9 mouse cellular contexts compared by ENCODE assay signal in genomic region chr15:94601339-94601738, GRCm38 (mm10). TPM values are rescaled to one million over a fixed set of nuclear protein-coding genes. Genes with fewer than 3 reads are reported as not detected.
DNase-seq lines count a peak whose midpoint lies in the region; ATAC-seq and TF ChIP-seq lines count a peak whose summit lies in the region.
"Had no signal": no experiment of that assay in that cellular context is flagged by ENCODE, and none has a peak within 500 bp of the region (broad histone marks: within the 10 kb centered on the region; RNA-seq: fewer than 3 reads in every experiment).

No protein-coding gene starts in this region.

- H3K4me3 ChIP-seq in left cerebral cortex, adult 2 months, result no peak overlapping the region
- no peak overlapping the region for H3K4me3 ChIP-seq in E14TG2a.4 (replicated peaks; ENCODE audit: low read length)
- H3K4me3 ChIP-seq in embryonic facial prominence, embryonic 11.5 days (ENCODE audit: low read depth, low read length), result no peak overlapping the region

- H3K4me1 ChIP-seq in E14TG2a.4 (replicated peaks; ENCODE audit: low read depth, low read length), result peaks cover 46% of the 10 kb centered on the region
- no peaks in the 10 kb centered on the region for H3K4me1 ChIP-seq in embryonic facial prominence, embryonic 11.5 days (ENCODE audit: control insufficient read depth, insufficient read depth, low read length)

- H3K36me3 ChIP-seq in E14TG2a.4 (ENCODE audit: insufficient read depth, low read length), result no peaks in the 10 kb centered on the region
- no peaks in the 10 kb centered on the region for H3K36me3 ChIP-seq in embryonic facial prominence, embryonic 11.5 days (replicated peaks; ENCODE audit: control insufficient read depth, insufficient read depth, low read depth, low read length)

- H3K27ac ChIP-seq in left cerebral cortex, adult 2 months, result no peak overlapping the region
- H3K27ac ChIP-seq in embryonic facial prominence, embryonic 11.5 days (replicated peaks; ENCODE audit: low read depth, low read length), result no peak overlapping the region
- H3K27ac ChIP-seq: macrophage had no signal

- no peak overlapping the region for H3K4me2 ChIP-seq in embryonic facial prominence, embryonic 11.5 days (ENCODE audit: low read depth, low read length)

- no peaks in the 10 kb centered on the region for H3K9me3 ChIP-seq in E14TG2a.4 (ENCODE audit: low read length)
- H3K9me3 ChIP-seq in embryonic facial prominence, embryonic 11.5 days (replicated peaks; ENCODE audit: control insufficient read depth, low read length), result no peaks in the 10 kb centered on the region

- no peak overlapping the region for H3K9ac ChIP-seq in embryonic facial prominence, embryonic 11.5 days (replicated peaks; ENCODE audit: low read length)

- no peak for ATAC-seq in embryonic facial prominence, embryonic 11.5 days (replicated peaks; ENCODE audit: insufficient number of reproducible peaks, low FRiP score, low TSS enrichment, low read depth)

- peaks cover 6% of the 10 kb centered on the region for H3K27me3 ChIP-seq in E14TG2a.4 (ENCODE audit: insufficient read depth, low read length)
- no peaks in the 10 kb centered on the region for H3K27me3 ChIP-seq in embryonic facial prominence, embryonic 11.5 days (ENCODE audit: control insufficient read depth, insufficient read depth, low read length)

- peak; percentile 20 to 33 for DNase-seq in left cerebral cortex, adult 2 months (ENCODE audit: extremely low spot score in 1 of 2, low spot score in 2 of 2)
- DNase-seq in left cerebral cortex, postnatal 36 days (ENCODE audit: low spot score in 2 of 2), result no peak
- peak; percentile 39 to 61 for DNase-seq in adrenal gland, adult 18-20 months (ENCODE audit: low spot score in 2 of 2)
- DNase-seq in embryonic facial prominence, embryonic 11.5 days (ENCODE audit: low spot score), result peak; percentile 60
- peak; percentile 81 for DNase-seq in kidney, postnatal 10 days
- DNase-seq in natural killer cell, adult 2 months (ENCODE audit: low spot score in 2 of 2), result peak; percentile 13 to 46
- DNase-seq in layer of hippocampus, adult 8-10 months (ENCODE audit: low spot score in 2 of 2), result no peak

- TF ChIP-seq CTCF in left cerebral cortex, adult 2 months (IDR thresholded peaks at IDR 0.05), result peak; percentile 55
- TF ChIP-seq CTCF in E14TG2a.4 (conservative IDR thresholded peaks at IDR 0.05; ENCODE audit: low read length), result peak; percentile 48; the same call in 1 of the 2 replicates

- intact Hi-C loops in left cerebral cortex, adult 2 months (cut with DNase I), result loop anchor here (1.0 kb wide), 1 partner anchor 43 kb away; no protein-coding TSS in a partner anchor
- intact Hi-C loops in left cerebral cortex, postnatal 36 days (cut with DNase I), result loop anchor here (5.0 kb wide), 1 partner anchor 44 kb away; no protein-coding TSS in a partner anchor

- 16% methylated on average over 3 of the region's 3 CpGs for WGBS in embryonic facial prominence, embryonic 11.5 days

RNA-seq across cellular contexts. Expression of gene Twf1, which starts 11.7 kb away (rescaled TPM):
- total RNA-seq in left cerebral cortex, adult 2 months (2021), result 10 to 100 TPM; 39.2 to 46.4 TPM
- 10 to 100 TPM; 37.3 to 39.8 TPM for total RNA-seq in left cerebral cortex, postnatal 36 days (2021)
- 10 to 100 TPM; 81.2 to 87.1 TPM for total RNA-seq in adrenal gland, adult 18-20 months (2021)
- polyA plus RNA-seq in embryonic facial prominence, embryonic 11.5 days (2014; fragmentation: Nextera tagmentation; extraction: Ambion mirVana), result 79.8 and 80.3 TPM in 2 replicates
- total RNA-seq in layer of hippocampus, adult 8-10 months (2022), result 10 to 100 TPM; 45.4 to 55.3 (median 50.7) TPM

RNA-seq across cellular contexts. Expression of gene Tmem117, which starts 27.7 kb away (rescaled TPM):
- 1 to 10 TPM; 6.1 to 6.5 TPM for total RNA-seq in left cerebral cortex, adult 2 months (2021)
- total RNA-seq in left cerebral cortex, postnatal 36 days (2021), result 1 to 10 TPM; 8.0 to 8.4 TPM
- 1 to 10 TPM; 3.1 to 3.3 TPM for total RNA-seq in adrenal gland, adult 18-20 months (2021)
- polyA plus RNA-seq in embryonic facial prominence, embryonic 11.5 days (2014; fragmentation: Nextera tagmentation; extraction: Ambion mirVana), result 1.5 and 1.9 TPM in 2 replicates
- total RNA-seq in layer of hippocampus, adult 8-10 months (2022), result 1 to 10 TPM; 7.0 to 9.8 (median 7.7) TPM

RNA-seq across cellular contexts. Expression of gene Irak4, which starts 57.9 kb away (rescaled TPM):
- total RNA-seq in left cerebral cortex, adult 2 months (2021), result 1 to 10 TPM; 1.5 to 1.6 TPM
- 1 to 10 TPM; 1.7 to 2.0 TPM for total RNA-seq in left cerebral cortex, postnatal 36 days (2021)
- total RNA-seq in adrenal gland, adult 18-20 months (2021), result 10 to 100 TPM in 1 of 2 experiments, 1 to 10 TPM in 1; 9.8 to 11.1 TPM
- polyA plus RNA-seq in embryonic facial prominence, embryonic 11.5 days (2014; fragmentation: Nextera tagmentation; extraction: Ambion mirVana), result 2.1 and 2.9 TPM in 2 replicates
- total RNA-seq in layer of hippocampus, adult 8-10 months (2022), result 1 to 10 TPM; 1.7 to 5.0 (median 3.3) TPM

RNA-seq across cellular contexts. Expression of gene Pus7l, which starts 58.0 kb away (rescaled TPM):
- total RNA-seq in left cerebral cortex, adult 2 months (2021), result 1 to 10 TPM; 3.0 to 3.1 TPM
- total RNA-seq in left cerebral cortex, postnatal 36 days (2021), result 1 to 10 TPM; 4.0 to 4.4 TPM
- 1 to 10 TPM; 3.4 to 3.6 TPM for total RNA-seq in adrenal gland, adult 18-20 months (2021)
- polyA plus RNA-seq in embryonic facial prominence, embryonic 11.5 days (2014; fragmentation: Nextera tagmentation; extraction: Ambion mirVana), result 11.5 and 12.0 TPM in 2 replicates
- 1 to 10 TPM; 2.6 to 3.6 (median 3.2) TPM for total RNA-seq in layer of hippocampus, adult 8-10 months (2022)

Comparison
In these comparisons a context has a peak if more than half of its experiments do, and no peak if none do; other contexts are left out.
1. DNase-seq: peak in left cerebral cortex, adult 2 months (2 of 2), adrenal gland, adult 18-20 months (2 of 2), embryonic facial prominence, embryonic 11.5 days (single experiment), kidney, postnatal 10 days (single experiment) and natural killer cell, adult 2 months (2 of 2); none in left cerebral cortex, postnatal 36 days (0 of 2) and layer of hippocampus, adult 8-10 months (0 of 2).